Mouse (Mus musculus) B cell, adult 2 months (primary cell): Measurements from ENCODE around the gene Gm21834.

Experiments used
- DNase-seq, 2 experiments: peaks; one replicate each; pipeline ENCODE4 v3.0.0; 2022

Gm21834 gene

DNA sequence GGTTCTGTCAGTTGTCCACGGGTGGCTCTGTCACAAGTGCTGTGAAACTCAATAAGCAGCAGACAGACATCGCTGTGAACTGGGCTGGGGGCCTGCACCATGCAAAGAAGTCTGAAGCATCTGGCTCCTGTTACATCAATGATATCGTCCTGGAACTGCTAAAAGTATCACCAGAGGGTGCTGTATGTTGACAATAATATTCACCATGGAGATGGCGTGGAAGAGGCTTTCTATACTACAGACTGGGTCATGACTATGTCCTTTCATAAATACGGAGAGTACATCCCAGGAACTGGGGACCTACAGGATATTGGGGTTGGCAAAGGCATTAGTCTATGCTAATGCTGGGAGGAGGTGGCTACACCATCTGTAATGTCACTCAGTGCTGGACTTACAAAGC lies at the start of gene Gm21834:
Gene Gm21834, minus strand, starts transcription at position 101 of the 400 bp plus-strand sequence.
- DNase-seq: no peak

DNA sequence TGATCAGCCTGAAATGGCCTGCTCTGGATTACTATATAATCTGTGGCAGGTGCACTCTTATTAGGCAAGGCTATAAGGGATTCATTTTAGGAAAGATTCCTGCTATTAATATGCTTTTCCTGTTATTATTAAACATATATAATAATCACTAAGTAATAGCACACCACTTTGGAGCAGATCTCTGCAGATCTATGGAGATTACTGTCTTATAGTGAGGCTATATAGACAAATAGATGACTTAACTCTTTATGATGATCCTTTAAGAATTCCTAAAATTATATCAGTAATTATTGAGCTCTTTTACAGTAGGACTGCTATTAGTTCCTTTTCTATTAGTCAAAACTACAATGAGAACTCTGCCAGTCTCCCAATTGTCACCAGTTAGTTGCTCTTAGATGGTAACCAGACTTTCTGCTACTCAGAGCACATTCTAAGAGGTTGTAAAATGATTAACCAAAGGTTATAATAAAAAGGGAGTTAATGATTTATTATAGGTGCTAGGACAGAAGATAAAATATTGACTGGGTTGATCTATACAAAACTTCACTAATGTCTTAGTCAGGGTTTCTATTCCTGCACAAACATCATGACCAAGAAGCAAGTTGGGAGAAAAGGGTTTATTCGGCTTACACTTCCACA lies 46.3 kb upstream of the Gm21834 start:
- no peak for DNase-seq

DNA sequence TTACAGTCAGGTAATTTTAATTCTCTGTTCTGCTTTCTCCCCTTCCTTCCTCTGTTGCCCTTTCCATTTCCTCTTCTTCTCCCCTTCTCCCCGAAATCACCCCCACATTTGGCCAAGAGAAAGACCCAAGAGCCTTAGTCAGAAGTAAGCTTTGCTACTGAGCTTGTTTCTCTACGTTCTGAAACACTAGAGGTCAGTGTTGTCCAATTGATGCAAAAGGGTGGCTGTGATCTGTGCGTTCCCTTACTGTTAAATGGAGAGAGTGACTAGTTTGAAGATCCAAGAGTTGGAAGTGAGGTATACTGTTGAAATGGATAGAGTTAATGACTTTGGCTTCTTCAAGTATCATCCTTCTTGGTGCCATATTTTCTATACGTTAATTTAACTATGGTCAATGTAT lies 28.9 kb upstream of the Gm21834 start:
- DNase-seq: no peak

DNA sequence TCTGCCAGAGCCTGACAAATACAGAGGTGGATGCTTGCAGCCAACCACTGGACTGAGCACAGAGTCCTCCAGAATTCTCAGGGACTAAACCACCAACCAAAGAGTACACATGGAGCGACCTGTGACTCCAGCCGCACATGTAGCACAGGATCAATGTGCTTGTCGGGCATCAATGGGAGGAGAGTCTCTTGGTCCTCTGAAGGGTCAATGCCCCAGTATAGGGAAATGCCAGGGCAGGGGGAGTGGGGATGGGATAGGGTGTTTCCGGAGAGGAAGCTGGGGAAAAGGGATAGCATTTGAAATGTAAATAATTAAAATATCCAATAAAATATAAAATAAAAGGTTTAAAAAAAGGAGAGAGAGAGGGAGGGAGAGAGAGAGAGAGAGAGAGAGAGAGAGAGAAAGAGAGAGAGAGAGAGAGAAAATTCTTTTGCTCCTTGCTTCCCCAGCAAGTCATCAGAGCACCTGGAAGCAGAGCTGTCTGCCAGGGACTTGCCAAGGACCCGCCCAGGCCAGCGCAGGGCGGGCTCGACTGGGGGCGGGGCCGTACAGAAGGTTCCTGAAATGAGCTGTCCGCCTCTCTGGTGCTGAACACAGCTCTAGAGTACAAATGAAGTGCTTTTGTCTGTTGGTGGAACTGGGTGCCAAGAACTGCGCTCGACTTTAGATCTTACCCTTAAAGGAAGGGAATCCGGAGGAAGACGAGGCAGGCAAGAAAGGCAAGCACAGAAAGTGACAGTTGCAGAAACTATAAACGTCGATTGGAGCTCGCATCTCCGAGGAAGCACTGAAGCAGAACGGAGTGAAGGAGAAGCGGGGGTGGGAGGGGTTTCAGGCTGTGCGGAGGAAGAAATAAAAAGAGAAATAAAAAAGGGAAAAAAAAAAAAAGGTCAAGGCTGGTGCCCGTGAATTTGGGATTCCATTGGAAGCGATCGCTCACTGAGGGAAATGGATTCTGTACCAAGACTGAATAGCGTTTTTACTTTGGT lies 26.9 kb upstream of the Gm21834 start, which contains the start of gene Cntnap5c:
Gene Cntnap5c, plus strand, starts transcription at position 949 of the 989 bp plus-strand sequence.
- peak; percentile 9 to 12 for DNase-seq

DNA sequence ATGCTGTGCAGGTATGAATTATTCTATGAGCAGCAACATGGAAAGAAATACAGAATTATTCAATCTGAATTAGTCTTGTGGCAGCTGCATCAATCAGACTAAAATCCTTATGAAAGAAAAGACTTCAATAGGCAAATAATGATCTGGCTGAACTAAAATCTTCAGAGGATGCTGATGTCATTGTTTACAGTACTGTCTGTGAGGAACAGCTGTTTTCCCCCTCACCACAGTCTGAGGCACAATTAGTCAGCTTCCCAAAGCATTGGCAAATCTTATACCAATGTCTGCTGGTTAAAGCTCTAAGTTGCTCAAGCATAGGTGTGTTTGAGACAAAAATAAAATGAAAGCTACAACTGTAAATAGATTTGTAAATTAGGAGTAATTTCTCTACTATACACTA lies 25.3 kb upstream of the Gm21834 start:
- DNase-seq: no peak

DNA sequence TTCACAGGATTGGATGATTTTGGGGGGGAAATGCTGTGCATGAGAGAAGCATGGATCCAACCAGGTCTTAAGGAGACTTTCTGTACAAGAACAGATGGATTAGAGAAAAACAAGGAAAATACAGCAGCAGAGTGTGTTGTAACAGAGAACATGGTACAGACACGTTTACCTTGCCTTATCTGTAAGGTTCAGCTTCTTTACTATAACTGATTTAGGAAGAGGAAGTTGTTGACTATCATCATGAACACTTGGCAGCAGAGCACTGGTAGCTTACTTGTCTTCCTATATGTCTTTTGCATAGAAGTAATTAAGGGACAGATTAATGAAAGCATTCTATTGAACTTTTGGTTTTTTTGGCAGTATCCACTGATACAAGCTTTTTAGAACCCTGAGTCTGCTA lies 16.0 kb upstream of the Gm21834 start:
- no peak for DNase-seq

DNA sequence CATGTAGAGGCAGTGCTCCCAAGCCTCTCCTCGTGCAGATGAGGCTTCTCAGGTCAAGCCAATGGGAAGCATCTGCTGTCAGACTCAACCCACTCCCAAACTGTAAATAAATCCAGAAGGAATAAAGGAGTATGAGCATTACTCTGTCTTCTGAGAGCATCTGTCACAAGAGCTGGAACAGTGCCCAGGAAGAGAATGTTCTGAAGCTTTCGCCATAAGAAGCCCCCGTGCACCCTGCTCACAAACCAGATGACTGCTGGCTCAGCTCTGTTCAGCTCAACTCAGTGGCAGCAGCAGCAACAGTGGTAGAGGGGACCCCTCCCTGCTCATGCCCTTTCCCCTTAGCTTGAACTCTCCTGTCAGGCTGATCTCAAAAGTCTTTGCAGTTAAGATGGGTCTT lies 47.2 kb downstream of the Gm21834 start:
- no peak for DNase-seq
